Mouse (Mus musculus): Measurements from ENCODE around the gene Fubp1.

- TF ChIP-seq CTCF (IDR thresholded peaks at IDR 0.05; ENCODE audit: control insufficient read depth, insufficient read depth, insufficient read length) (no peak), USF1 (IDR thresholded peaks at IDR 0.05; ENCODE audit: low read depth) (no peak), MAX (IDR thresholded peaks at IDR 0.05) (no peak)
Observed at GRCm38 (mm10) chr3:152179285-152179684, 30.9 kb upstream of the Fubp1 start.

Measured in C2C12 (cell line).